Mouse (Mus musculus) spleen, adult 2 months (tissue): ENCODE data around the gene 4932438A13Rik. TPM values are rescaled to one million over a fixed set of nuclear protein-coding genes. Genes with fewer than 3 reads are reported as not detected.
A peak's percentile ranks its signal among the peaks of the same experiment; 100 is the strongest.

ENCODE experiments used
- DNase-seq, 2 experiments: peaks; one replicate each; pipeline versions ENCODE4 v3.0.0 to v3.0.0-alpha.2; 2012 to 2021; ENCODE audit warnings: low spot score in 2 of 2, low read depth in 1 of 2
- H3K27ac ChIP-seq: fragments of 200-500 bp; 2 replicates; pipeline ENCODE4 v1.5.1; 2012; ENCODE audit warnings: low read length, inconsistent platforms; ENCODE audit not compliant: insufficient read depth
- H3K27me3 ChIP-seq: fragments of 200-500 bp; 2 replicates; pipeline ENCODE4 v1.6.1; 2012; ENCODE audit warnings: mild to moderate bottlenecking, moderate library complexity, low read length, inconsistent platforms; ENCODE audit not compliant: control insufficient read depth, insufficient read depth
- H3K36me3 ChIP-seq: fragments of 200-500 bp; 2 replicates; pipeline ENCODE4 v1.6.1; 2012; ENCODE audit warnings: mild to moderate bottlenecking, low read length, inconsistent platforms; ENCODE audit not compliant: control insufficient read depth, insufficient read depth
- H3K4me1 ChIP-seq: fragments of 200-500 bp; 2 replicates; pipeline ENCODE4 v1.6.1; 2011; ENCODE audit warnings: inconsistent platforms; ENCODE audit not compliant: control insufficient read depth, insufficient read depth, insufficient read length
- H3K4me3 ChIP-seq: fragments of 200-500 bp; 2 replicates; pipeline ENCODE4 v1.5.1; 2011; ENCODE audit warnings: mild to moderate bottlenecking, inconsistent platforms; ENCODE audit not compliant: insufficient read depth, insufficient read length; ENCODE audit errors: extremely low read depth
- CTCF ChIP-seq: fragments of 200-500 bp; IDR thresholded peaks from 2 replicates; pipeline ENCODE4 v1.5.1; 2011; ENCODE audit warnings: mild to moderate bottlenecking, inconsistent platforms; ENCODE audit not compliant: insufficient read depth, insufficient read length, insufficient replicate concordance; ENCODE audit errors: extremely low read depth
- POLR2A ChIP-seq: fragments of 200-500 bp; IDR thresholded peaks from 2 replicates; pipeline ENCODE4 v1.6.1; 2011; ENCODE audit warnings: low read depth, low read length, inconsistent platforms
- WGBS: fragments of 180-500 bp; shearing (Covaris S2); methylation state at CpG from one replicate; pipeline ENCODE4 v1.1.7; 2018; 5-methylcytosine and 5-hydroxymethylcytosine counted together
- polyA plus RNA-seq: library from polyadenylated mRNA; depleted of rRNA; stranded (reverse); fragments of >200 nt; gene quantifications from 2 replicates; pipeline ENCODE4 v1.2.3, GENCODE M21; 2012; rRNA removed

The 4932438A13Rik gene
- polyA plus RNA-seq, result 9.0 and 9.6 TPM in 2 replicates

GRCm38 (mm10) chr3:36862721-36863275 lies at the start of gene 4932438A13Rik:
TSS of gene 4932438A13Rik (plus strand) at chr3:36863104.
- 1% methylated on average over 38 of the region's 38 CpGs for WGBS
- Histone ChIP-seq H3K27ac (peak within 1 kb of the TSS; percentile 89), H3K4me3 (peak within 1 kb of the TSS; percentile 96), H3K4me1 (peaks cover 8% of the 10 kb centered on the region; the same call in 1 of the 2 replicates), H3K27me3 (no peaks in the 10 kb centered on the region), H3K36me3 (peaks cover 10% of the 10 kb centered on the region)
- peak; percentile 90 for TF ChIP-seq POLR2A
- TF ChIP-seq CTCF, result no peak
- DNase-seq, result peak; percentile 86 to 99

DNA sequence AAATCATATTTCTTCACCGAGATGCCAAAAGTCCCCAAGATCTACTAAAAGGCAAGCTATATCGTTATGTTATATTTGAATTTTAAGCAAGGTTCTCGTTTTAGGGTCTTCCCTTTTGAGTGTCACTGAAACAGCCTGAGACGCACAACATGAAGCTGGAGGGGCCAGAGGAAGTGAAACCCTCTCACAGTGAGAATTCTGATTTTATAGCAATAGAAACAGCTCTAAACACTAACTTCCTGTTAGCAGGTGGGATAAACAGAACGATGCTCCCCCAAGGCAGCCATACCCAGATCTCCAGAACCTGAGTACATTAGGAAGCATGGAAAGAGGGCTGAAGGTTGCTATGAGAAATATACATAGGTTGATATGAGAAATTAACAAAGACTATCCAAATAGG lies 46.3 kb upstream of the 4932438A13Rik start:
- peak in 1 of 2 experiments; percentile 6 for DNase-seq
- TF ChIP-seq POLR2A, result no peak
- no peak for TF ChIP-seq CTCF
- Histone ChIP-seq H3K36me3 (no peaks in the 10 kb centered on the region), H3K4me1 (no peaks in the 10 kb centered on the region; the same call in 1 of the 2 replicates), H3K4me3 (no peak overlapping the region), H3K27me3 (no peaks in the 10 kb centered on the region), H3K27ac (no peak overlapping the region)
- WGBS, result 40% methylated on average over 5 of the region's 5 CpGs

DNA sequence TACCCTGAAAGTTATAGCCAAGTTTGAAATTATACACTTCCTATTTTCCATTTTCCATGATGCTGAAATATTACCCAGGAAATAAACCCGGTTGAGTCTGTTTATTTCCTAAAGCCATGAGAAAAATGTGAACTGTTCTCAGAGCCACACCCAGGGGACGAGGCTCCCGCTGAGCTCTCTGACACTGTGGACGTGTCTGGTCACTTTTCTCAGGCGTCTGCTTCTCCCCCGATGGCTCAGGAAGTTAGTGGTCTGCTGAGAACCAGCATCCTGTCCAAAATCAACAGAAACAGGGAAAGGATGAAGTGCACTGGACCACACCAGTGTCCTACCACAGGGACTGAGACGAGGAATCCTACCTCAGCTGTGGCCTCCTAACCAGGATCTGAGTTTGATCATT lies 43.5 kb upstream of the 4932438A13Rik start:
- H3K27me3 ChIP-seq, result no peaks in the 10 kb centered on the region
- no peak overlapping the region for H3K27ac ChIP-seq
- H3K36me3 ChIP-seq, result no peaks in the 10 kb centered on the region
- H3K4me1 ChIP-seq, result no peaks in the 10 kb centered on the region; the same call in 1 of the 2 replicates
- no peak for DNase-seq
- H3K4me3 ChIP-seq, result no peak overlapping the region
- 58% methylated on average over 7 of the region's 7 CpGs for WGBS
- no peak for TF ChIP-seq CTCF
- no peak for TF ChIP-seq POLR2A

- H3K4me1 ChIP-seq, result no peaks in the 10 kb centered on the region; the same call in 1 of the 2 replicates
- WGBS, result 96% methylated on average over 9 of the region's 9 CpGs
- H3K4me3 ChIP-seq, result no peak overlapping the region
- no peak for DNase-seq
- no peaks in the 10 kb centered on the region for H3K27me3 ChIP-seq
- H3K27ac ChIP-seq, result no peak overlapping the region
- H3K36me3 ChIP-seq, result no peaks in the 10 kb centered on the region
- no peak for TF ChIP-seq POLR2A
- no peak for TF ChIP-seq CTCF
Observed at GRCm38 (mm10) chr3:36821037-36821436, 41.9 kb upstream of the 4932438A13Rik start.

DNA sequence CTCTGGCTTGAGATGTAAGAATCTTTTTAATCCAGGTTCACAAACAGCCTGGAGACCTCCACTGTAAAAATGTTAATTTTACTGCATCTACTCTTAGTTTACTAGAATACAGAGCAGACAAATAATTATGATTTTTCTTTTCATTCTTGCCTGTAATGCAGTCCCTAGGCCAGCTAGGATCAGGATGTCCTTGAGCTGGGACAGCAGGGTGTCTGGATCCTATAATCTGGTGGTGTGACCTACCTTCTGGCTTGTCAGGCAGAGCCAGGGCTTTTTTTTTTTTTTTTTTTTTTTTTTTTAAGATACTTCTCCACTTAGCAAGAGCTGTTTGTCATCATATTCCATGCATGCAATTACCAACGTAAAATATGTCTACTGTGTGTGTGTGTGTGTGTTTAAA lies 37.8 kb upstream of the 4932438A13Rik start:
- H3K4me3 ChIP-seq, result no peak overlapping the region
- WGBS, result 69% methylated on average over 1 of the region's 1 CpGs
- no peak overlapping the region for H3K27ac ChIP-seq
- no peak for TF ChIP-seq CTCF
- no peak for TF ChIP-seq POLR2A
- DNase-seq, result no peak
- no peaks in the 10 kb centered on the region for H3K27me3 ChIP-seq
- H3K4me1 ChIP-seq, result no peaks in the 10 kb centered on the region
- no peaks in the 10 kb centered on the region for H3K36me3 ChIP-seq

DNA sequence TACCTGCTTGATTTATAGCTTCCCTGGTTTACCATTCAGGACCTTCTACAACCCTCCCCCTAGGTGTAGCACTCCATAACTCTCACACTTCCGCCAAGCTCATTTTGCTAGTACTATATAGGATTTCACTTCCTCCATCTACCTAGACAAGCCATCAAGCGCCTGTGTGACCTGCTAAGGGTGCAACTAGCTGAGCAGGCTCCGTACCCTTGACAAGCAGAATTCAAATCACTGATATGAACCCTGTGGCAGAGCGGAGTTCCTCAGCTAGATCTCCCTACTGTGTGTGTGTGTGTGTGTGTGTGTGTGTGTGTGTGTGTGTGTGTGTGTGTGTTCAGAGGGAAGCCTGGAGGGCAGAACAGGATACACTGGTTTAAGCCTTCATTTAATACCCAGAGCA lies 37.4 kb upstream of the 4932438A13Rik start:
- TF ChIP-seq POLR2A, result no peak
- TF ChIP-seq CTCF, result no peak
- no peak overlapping the region for H3K27ac ChIP-seq
- 87% methylated on average over 4 of the region's 4 CpGs for WGBS

DNA sequence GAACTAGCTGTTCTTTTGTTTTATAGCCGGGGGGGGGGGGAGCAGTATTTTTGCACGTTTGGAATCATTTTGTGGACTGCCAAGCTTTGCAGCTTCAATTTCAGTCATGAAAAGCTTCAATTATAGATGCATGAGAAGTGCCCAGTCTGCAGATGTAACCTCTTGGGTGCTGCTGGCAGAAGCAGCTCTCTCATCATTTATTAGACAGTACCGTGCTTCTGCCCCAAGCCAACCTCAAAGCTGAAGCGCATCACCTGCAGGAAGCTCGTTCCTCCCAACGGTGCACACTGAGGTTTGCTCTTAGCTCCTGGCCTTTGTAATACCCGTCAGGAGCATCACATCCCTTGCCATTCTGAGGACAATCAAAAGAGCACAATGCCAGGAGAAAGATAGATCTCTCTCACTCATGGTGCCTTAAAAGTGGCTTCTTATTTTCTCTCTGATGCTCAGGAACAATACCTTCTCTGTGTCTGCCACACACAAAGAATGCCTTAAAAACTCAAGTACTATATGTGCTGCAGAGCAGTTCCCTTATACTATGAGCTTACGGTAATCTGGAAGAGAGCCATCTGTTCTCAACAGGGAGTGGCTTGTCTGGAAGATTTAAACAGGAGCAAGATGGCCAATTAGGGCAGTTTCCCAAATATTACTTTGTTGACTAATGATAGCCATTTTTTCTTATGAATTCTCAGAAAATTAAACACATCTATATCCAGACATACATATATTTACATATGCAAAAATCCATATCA lies 35.5 kb upstream of the 4932438A13Rik start:
- H3K36me3 ChIP-seq, result no peaks in the 10 kb centered on the region

More for the DNA sequence above, 37.4 kb upstream of the 4932438A13Rik start:
- Histone ChIP-seq H3K27me3 (no peaks in the 10 kb centered on the region), H3K4me1 (no peaks in the 10 kb centered on the region), H3K36me3 (no peaks in the 10 kb centered on the region), H3K4me3 (no peak overlapping the region)
- DNase-seq, result no peak

More for the DNA sequence above, 35.5 kb upstream of the 4932438A13Rik start:
- Histone ChIP-seq H3K27ac (no peak overlapping the region), H3K4me3 (no peak overlapping the region), H3K4me1 (no peaks in the 10 kb centered on the region), H3K27me3 (no peaks in the 10 kb centered on the region)
- DNase-seq, result no peak
- 65% methylated on average over 8 of the region's 8 CpGs for WGBS
- TF ChIP-seq CTCF, result no peak
- no peak for TF ChIP-seq POLR2A
